Mouse (Mus musculus) kidney, embryonic 14.5 days (tissue): ENCODE data around the gene Gan. TPM values are rescaled to one million over a fixed set of nuclear protein-coding genes. Genes with fewer than 3 reads are reported as not detected.

ENCODE experiments used
- ATAC-seq: fragments of 200-750 bp; cut with Nextera tagmentation; 2 replicates; pipeline ENCODE4 v1.8.0; 2017; ENCODE audit warnings: moderate number of reproducible peaks, mild to moderate bottlenecking, moderate TSS enrichment, moderate library complexity; ENCODE audit not compliant: low FRiP score, low TSS enrichment
- H3K27ac ChIP-seq: fragments of 300-500 bp; sonication (generic); 2 replicates; pipeline ENCODE4 v1.5.1; 2014; ENCODE audit warnings: low read depth, mild to moderate bottlenecking, low read length, moderate library complexity, mixed read lengths
- H3K27me3 ChIP-seq: fragments of 300-500 bp; sonication (generic); 2 replicates; pipeline ENCODE4 v1.6.1; 2014; ENCODE audit warnings: mild to moderate bottlenecking, low read length; ENCODE audit not compliant: control insufficient read depth, insufficient read depth
- H3K36me3 ChIP-seq: fragments of 300-500 bp; sonication (generic); 2 replicates; pipeline ENCODE4 v1.6.1; 2014; ENCODE audit warnings: low read length, mixed read lengths; ENCODE audit not compliant: control insufficient read depth, insufficient read depth
- H3K4me1 ChIP-seq: fragments of 300-500 bp; sonication (generic); 2 replicates; pipeline ENCODE4 v1.6.1; 2014; ENCODE audit warnings: low read length, mixed read lengths; ENCODE audit not compliant: control insufficient read depth, insufficient read depth
- H3K4me2 ChIP-seq: fragments of 300-500 bp; sonication (generic); replicated peaks from 2 replicates; pipeline ENCODE4 v1.6.1; 2014; ENCODE audit warnings: low read depth, mild to moderate bottlenecking, low read length
- H3K4me3 ChIP-seq: fragments of 300-500 bp; sonication (generic); 2 replicates; pipeline ENCODE4 v1.5.1; 2014; ENCODE audit warnings: mild to moderate bottlenecking, low read length
- H3K9ac ChIP-seq: fragments of 300-500 bp; sonication (generic); 2 replicates; pipeline ENCODE4 v1.6.1; 2014; ENCODE audit warnings: low read depth, mild to moderate bottlenecking, low read length, moderate library complexity
- H3K9me3 ChIP-seq: fragments of 300-500 bp; sonication (generic); 2 replicates; pipeline ENCODE4 v1.6.1; 2016; ENCODE audit warnings: low read length; ENCODE audit not compliant: control insufficient read depth
- WGBS: fragments of 180-500 bp; shearing (Covaris S2); extraction: QIAGEN DNeasy Blood & Tissue Kit; methylation state at CpG from one replicate; pipeline ENCODE4 v1.1.7; 2014; 5-methylcytosine and 5-hydroxymethylcytosine counted together
- polyA plus RNA-seq: library from polyadenylated mRNA; unstranded; fragments of >200 nt; fragmentation: Nextera tagmentation; extraction: Ambion mirVana; gene quantifications from 2 replicates; pipeline ENCODE4 v1.2.1, GENCODE M21; 2014

Gene Gan
- polyA plus RNA-seq, 1 experiment from 2014 or later = 3.1 TPM

DNA sequence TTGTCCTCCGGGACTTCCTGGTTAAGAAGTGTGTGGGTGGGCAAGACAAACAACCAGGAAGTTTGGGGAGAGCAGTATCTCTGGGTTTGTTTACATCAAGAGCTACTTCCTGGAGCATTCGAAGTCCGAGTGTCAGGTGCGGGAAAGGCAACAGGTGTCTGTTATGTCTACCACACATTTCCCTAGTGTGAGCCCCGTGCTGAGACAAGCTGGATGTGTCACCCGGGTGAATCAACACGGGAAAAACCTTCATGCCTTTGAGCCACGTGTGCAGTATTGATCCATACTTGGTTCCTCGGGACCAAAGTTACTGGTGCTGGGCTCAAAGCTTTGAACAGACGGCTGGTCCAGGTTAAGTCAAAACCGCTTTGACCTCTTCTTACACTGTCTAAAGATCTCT lies 20.6 kb upstream of the Gan start:
- no peak overlapping the region for H3K27ac ChIP-seq
- no peak overlapping the region for H3K4me2 ChIP-seq
- H3K4me3 ChIP-seq = no peak overlapping the region
- WGBS = 55% methylated on average over 11 of the region's 11 CpGs
- peaks cover 2% of the 10 kb centered on the region; the same call in 1 of the 2 replicates for H3K9me3 ChIP-seq
- ATAC-seq = no peak
- H3K36me3 ChIP-seq = no peaks in the 10 kb centered on the region
- no peaks in the 10 kb centered on the region; the same call in 1 of the 2 replicates for H3K27me3 ChIP-seq
- H3K4me1 ChIP-seq = 0 out of 2 replicates have a peak, but pooled peaks cover 3% of the 10 kb centered on the region
- no peak overlapping the region for H3K9ac ChIP-seq

DNA sequence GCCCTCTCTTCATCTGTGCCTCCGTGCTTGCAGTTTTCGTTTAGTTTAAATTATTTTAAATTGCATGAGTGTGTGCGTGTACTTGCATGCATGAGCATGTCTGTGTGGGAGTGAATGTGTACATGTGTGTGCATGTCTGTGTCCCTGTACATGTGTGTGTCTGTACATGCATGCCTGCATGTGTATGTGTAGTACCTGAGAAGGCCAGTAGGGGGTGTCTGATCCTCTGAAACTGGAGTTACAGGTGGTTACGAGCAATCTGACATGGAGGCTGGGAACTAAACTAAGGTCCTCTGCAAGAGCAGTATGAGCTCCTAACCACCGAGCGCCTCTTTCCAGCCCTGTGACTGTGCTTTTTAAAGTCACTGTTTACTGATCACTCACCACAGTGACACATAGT lies 9.4 kb upstream of the Gan start:
- Histone ChIP-seq H3K4me1 (no peaks in the 10 kb centered on the region), H3K9ac (no peak overlapping the region), H3K27ac (no peak overlapping the region), H3K4me3 (no peak overlapping the region), H3K9me3 (no peaks in the 10 kb centered on the region), H3K36me3 (no peaks in the 10 kb centered on the region), H3K27me3 (no peaks in the 10 kb centered on the region), H3K4me2 (no peak overlapping the region)
- no peak for ATAC-seq
- WGBS = 95% methylated on average over 6 of the region's 6 CpGs

DNA sequence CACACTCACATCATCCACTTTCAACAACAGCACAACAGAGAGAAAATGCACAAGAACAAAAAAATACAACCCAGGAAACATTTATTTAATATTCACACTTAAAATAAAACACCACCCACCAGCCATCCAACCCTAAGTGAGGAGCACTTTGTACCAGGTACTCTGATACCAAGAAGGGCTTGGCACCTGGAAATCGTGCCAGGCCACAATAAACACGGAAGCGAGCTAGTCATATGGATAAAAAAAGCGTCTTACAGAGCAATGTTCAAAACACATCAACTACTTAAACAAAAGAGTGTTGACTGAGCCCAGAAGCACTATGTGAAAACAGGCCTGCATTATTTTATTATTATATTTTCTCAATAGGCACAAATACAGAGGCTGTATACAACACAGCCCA lies 1.8 kb upstream of the Gan start:
- Histone ChIP-seq H3K9me3 (no peaks in the 10 kb centered on the region), H3K27ac (no peak overlapping the region), H3K27me3 (no peaks in the 10 kb centered on the region), H3K36me3 (no peaks in the 10 kb centered on the region), H3K4me1 (peaks cover 19% of the 10 kb centered on the region), H3K4me2 (no peak overlapping the region), H3K4me3 (no peak overlapping the region), H3K9ac (no peak overlapping the region)
- ATAC-seq = no peak
- 92% methylated on average over 4 of the region's 4 CpGs for WGBS

DNA sequence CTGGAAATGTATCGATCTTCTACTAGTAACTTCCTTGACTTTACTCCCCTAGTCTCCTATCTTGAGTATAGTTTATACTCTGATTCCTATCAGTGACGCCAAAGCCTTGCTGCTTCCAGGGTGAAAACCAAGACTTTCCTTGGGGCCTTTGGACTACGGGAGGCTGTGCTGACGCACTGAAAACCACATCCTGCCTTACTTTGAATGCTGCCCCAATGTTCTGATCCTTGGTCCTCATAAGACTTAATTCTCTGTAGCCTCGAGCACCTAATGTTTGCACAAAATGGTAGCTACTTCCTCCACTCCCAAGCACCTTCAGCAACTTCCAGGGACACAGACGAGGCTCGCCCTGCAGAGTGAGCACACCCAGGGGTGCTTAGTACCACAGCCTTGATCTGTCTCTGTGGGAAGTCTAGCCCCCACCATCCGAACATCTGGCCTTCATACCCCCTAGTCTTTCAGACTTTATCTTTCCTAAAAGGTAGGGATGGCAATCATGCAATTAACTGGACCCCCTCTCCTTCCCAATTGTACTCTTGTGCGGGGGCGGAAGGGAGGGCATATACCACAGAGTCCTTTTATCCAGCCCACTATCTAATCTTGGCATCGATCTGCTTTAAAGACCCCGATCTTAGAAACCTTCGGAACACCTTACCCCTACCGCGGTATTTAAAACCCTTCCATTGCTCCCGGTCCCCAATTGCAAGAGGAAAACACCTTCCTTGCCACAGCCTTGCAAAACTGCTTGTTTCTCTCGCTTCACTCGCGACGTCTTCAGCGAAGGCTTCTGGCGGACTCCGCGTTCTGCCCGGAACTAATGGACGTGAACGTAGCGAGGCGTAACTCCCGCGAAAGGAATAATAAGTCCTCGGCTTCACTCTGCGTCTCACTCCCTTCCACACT lies 818 bp upstream of the Gan start:
- Histone ChIP-seq H3K9ac (peak overlapping the region; percentile 87), H3K9me3 (no peaks in the 10 kb centered on the region), H3K27ac (peak overlapping the region; percentile 78), H3K4me2 (peak overlapping the region; percentile 60), H3K4me1 (peaks cover 19% of the 10 kb centered on the region), H3K4me3 (peak overlapping the region; percentile 94), H3K36me3 (no peaks in the 10 kb centered on the region), H3K27me3 (no peaks in the 10 kb centered on the region)
- ATAC-seq = peak; percentile 2; the same call in 1 of the 2 replicates
- 11% methylated on average over 33 of the region's 33 CpGs for WGBS

DNA sequence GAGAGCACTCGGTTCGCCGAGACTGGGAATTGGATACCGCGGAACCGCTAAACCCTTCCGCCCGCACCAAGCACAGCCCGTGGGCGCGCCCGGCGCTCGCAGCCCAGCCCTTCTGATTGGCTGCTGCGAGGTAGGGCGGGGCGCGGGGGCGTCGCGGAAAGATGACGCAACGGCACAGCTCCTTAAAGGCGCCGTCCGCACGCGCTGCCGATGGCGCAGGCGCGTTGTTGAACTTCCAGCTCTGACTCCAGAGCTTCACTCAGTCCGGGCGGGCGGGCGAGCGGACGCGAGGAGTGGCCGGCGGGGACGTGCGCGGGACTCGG lies 205 bp upstream of the Gan start:
- Histone ChIP-seq H3K4me2 (peak overlapping the region; percentile 88), H3K9me3 (no peaks in the 10 kb centered on the region), H3K36me3 (no peaks in the 10 kb centered on the region), H3K27me3 (no peaks in the 10 kb centered on the region), H3K4me3 (peak overlapping the region; percentile 94), H3K27ac (peak overlapping the region; percentile 83), H3K9ac (peak overlapping the region; percentile 87), H3K4me1 (peaks cover 19% of the 10 kb centered on the region)
- peak; percentile 96 for ATAC-seq
- WGBS = 1% methylated on average over 41 of the region's 45 CpGs

DNA sequence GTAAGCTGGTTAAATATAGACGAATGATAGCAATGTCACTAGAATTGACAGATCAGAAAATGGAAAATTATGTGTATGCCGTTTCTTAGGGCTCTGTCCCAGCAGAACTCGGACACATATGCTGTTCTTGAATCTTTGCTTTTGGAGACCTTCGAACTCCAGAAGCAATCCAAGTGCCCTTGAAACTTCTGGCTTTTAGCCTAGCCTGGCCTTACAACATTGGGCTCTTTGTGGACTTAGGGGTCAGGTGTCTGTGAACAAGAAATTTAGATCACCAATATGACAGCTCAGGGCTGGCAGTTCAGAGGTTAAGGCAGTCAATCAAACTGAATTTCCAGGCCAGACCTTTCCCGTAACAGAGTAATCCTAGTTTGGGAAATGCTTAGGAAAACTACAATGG lies 1.1 kb downstream of the Gan start:
- no peak for ATAC-seq
- WGBS = 51% methylated on average over 5 of the region's 5 CpGs
- peak overlapping the region; percentile 88 for H3K4me2 ChIP-seq
- H3K4me1 ChIP-seq = peaks cover 19% of the 10 kb centered on the region
- H3K4me3 ChIP-seq = peak overlapping the region; percentile 94
- peak overlapping the region; percentile 87; the same call in 1 of the 2 replicates for H3K9ac ChIP-seq
- no peaks in the 10 kb centered on the region for H3K36me3 ChIP-seq
- no peaks in the 10 kb centered on the region for H3K27me3 ChIP-seq
- H3K27ac ChIP-seq = no peak overlapping the region
- no peaks in the 10 kb centered on the region for H3K9me3 ChIP-seq

DNA sequence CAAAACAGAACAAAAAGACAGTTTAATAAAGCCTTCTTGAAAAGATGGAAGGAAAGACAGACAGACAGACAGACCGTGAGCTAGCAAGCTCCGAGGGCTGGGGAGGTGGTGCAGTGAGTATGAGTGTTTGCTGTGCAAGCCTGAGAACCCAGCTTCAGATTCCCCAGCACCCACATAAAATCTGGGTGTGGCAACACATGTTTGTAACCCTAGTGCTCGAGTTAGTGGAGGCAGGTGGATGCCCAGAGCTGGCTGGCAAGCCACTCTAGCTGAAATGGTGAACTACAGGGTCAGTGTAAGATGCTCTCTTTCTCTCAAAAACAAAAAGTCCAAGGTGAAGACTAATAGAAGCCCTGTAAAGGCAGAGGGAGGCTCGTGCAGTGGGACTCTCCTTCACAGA lies 7.0 kb downstream of the Gan start:
- Histone ChIP-seq H3K4me2 (no peak overlapping the region), H3K27ac (no peak overlapping the region), H3K9me3 (no peaks in the 10 kb centered on the region), H3K36me3 (no peaks in the 10 kb centered on the region), H3K4me3 (no peak overlapping the region), H3K4me1 (no peaks in the 10 kb centered on the region), H3K9ac (no peak overlapping the region), H3K27me3 (no peaks in the 10 kb centered on the region)
- no peak for ATAC-seq
- 88% methylated on average over 4 of the region's 4 CpGs for WGBS

DNA sequence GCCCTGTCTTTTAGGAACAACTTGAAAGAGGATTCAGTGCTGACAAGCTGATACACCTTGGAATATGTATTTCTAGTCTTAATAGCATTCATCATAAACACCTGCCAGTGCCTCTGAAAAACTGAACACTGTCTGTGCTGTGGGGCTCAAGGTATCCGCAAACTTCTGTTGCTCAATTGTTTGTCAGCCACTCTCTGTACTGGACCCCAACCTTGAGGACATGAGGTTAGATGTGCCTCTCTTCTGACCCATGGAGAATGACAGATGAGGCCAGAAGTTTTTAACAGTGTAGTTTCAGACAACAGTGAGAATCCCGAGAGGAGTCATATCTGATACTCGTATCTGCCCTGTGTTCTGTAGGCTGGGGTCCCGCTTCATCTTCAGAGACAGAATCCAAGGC lies 7.6 kb downstream of the Gan start:
- Histone ChIP-seq H3K27me3 (no peaks in the 10 kb centered on the region), H3K4me3 (no peak overlapping the region), H3K9me3 (no peaks in the 10 kb centered on the region), H3K27ac (no peak overlapping the region), H3K4me2 (no peak overlapping the region), H3K9ac (no peak overlapping the region), H3K36me3 (no peaks in the 10 kb centered on the region), H3K4me1 (no peaks in the 10 kb centered on the region)
- WGBS = 93% methylated on average over 4 of the region's 4 CpGs
- ATAC-seq = no peak

DNA sequence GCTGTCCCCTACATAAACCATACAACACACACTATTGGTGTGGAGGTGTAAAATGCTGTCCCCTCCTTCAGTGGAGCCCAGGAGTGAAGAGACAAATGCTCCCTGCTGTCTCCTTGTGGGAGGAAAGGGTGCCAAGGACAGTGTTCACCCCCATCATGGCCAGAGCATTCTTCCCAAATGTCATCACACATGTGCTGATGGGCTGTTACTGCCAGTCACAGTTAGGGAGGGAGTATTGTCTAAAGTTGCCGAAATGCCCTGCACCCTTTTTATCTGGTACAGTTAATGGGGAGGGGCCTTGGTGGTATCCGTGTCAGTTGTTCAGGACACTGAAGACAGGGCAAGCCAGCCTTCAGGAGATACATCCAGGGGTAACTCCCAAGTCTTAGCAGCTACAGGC lies 8.6 kb downstream of the Gan start:
- H3K9me3 ChIP-seq = no peaks in the 10 kb centered on the region
- 62% methylated on average over 2 of the region's 2 CpGs for WGBS
- H3K4me3 ChIP-seq = no peak overlapping the region
- H3K9ac ChIP-seq = no peak overlapping the region
- no peak overlapping the region for H3K4me2 ChIP-seq
- ATAC-seq = no peak
- H3K4me1 ChIP-seq = no peaks in the 10 kb centered on the region
- no peaks in the 10 kb centered on the region for H3K36me3 ChIP-seq
- H3K27ac ChIP-seq = no peak overlapping the region
- no peaks in the 10 kb centered on the region for H3K27me3 ChIP-seq
